Mouse (Mus musculus) granulocyte monocyte progenitor cell, adult 5-6 weeks (primary cell): ENCODE measurements around the gene Samhd1. TPM values are rescaled to one million over a fixed set of nuclear protein-coding genes. Genes with fewer than 3 reads are reported as not detected.

Experiments used
- ATAC-seq: replicated peaks from 2 replicates; pipeline ENCODE4 v1.8.0; 2016; ENCODE audit warnings: mild to moderate bottlenecking, moderate TSS enrichment, inconsistent platforms; ENCODE audit not compliant: poor library complexity, severe bottlenecking
- total RNA-seq, 2 experiments: library from RNA; stranded (forward) in 1 of 2; stranded (reverse) in 1 of 2; fragments of 200-712, 200-1000 nt in 1 of 2; fragments of >200 nt in 1 of 2; fragmentation: Nextera tagmentation in 1 of 2; gene quantifications; 2 replicates each; pipeline ENCODE4 v1.2.3; 2014 to 2017

Samhd1 gene
- total RNA-seq, 2 experiments from 2014 or later, result 71.3 to 77.6 TPM

DNA sequence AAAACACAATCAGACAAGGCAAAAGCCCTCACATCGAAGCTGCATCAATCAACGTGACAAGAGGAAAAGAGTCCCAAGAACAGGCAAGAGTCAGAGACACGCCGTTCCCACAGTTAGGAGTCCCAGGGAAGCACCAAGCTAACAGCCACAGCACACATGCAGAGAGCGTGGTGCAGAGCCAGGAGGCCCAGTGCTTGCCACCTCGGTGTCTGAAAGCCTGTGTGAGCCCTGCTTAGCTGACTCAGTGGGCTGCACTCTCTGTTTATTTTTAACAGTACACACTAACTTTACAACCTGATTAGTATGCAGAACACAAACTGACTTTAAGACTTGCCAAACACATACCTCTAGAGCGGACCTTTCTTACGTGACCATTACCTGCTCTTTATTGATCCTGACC lies 30.6 kb downstream of the Samhd1 start:
- no peak for ATAC-seq

DNA sequence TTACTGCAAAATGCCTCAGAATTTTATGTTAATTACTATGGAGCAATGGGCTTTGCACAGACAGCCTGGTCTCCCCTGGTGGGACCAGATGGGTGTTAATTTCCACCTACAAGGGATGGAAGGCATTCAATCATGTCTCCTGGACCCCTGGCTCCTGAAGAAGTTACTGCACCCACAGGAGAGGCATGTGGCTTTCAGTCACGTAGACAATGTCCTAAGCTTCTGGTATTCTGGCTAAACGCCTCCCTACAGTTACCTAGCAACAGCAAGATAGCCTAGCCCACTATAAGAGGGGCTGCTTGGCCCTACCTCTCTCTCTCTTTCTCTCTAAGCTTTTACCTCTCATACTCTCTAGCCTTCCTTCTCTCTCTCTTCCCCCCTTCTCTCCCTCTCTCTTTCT lies 32.8 kb downstream of the Samhd1 start:
- ATAC-seq, result no peak

DNA sequence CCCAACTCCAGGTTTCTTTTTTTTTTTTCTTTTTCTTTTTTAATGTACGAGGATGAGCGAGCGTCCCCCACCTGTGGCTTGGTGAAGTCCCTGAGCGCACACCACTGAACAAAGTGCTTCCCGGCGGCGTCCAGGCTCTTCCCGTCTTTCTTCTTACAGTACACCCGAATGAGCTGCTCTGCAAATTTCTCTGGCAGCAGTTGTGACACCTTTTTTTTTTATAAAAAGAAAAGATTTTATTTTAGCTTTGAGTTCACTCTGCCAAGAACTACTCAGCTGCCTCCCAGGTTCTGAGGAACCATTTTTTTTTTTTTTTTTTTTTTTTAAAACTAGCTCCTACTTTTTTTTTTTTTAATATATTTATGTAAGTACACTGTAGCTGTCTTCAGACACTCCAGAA lies 33.4 kb downstream of the Samhd1 start:
- ATAC-seq, result no peak

DNA sequence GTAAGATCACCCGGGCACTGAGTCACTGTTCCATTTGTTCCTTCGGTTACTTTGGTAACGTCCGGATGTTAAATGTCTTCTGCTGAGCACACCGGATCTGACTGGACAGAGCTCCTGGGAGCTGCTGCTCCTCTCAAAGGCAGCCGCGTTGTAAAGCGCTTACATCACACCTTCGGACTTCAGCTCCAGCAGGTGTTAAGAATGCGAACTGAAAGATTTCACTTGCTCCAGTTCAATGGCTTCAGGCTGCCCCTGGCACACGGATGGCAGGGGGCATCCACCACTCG lies 34.8 kb downstream of the Samhd1 start:
- no peak for ATAC-seq

DNA sequence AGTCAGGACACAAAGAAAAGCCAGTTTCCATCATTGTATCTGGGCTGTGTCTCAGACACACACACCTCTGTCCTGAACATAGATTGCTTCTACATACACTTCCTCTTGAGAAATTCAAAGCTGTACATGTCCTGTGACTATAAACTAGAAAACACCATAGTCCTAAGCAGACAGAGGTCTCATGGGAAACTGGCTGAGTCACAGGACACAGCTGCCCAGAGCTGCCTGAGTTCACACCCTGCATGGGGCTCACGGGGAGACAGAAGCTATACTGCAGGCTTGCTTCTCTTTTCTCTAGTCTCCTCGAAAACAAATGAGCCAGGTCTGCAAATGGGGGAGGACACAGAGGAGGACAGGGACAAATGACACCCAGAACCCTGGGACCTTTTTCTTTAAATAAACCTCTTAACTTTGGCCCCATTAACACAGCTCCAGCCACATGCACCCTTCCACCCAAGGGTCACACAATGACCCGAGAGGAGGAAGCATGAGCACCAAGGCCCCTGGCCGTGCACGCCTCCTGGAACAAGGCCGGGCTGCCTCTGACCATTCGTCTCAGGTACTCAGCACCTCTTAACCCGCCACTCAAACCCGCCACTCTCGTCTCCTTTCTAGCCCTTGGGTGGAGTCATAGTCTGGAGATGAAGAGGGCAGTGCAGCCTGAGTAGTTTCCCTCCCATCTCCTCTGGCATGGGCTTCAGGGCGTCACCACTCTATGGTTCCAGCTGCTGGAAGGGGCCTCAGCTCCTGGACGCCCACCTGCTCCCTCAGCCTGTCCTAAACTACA lies 35.3 kb downstream of the Samhd1 start:
- no peak for ATAC-seq

DNA sequence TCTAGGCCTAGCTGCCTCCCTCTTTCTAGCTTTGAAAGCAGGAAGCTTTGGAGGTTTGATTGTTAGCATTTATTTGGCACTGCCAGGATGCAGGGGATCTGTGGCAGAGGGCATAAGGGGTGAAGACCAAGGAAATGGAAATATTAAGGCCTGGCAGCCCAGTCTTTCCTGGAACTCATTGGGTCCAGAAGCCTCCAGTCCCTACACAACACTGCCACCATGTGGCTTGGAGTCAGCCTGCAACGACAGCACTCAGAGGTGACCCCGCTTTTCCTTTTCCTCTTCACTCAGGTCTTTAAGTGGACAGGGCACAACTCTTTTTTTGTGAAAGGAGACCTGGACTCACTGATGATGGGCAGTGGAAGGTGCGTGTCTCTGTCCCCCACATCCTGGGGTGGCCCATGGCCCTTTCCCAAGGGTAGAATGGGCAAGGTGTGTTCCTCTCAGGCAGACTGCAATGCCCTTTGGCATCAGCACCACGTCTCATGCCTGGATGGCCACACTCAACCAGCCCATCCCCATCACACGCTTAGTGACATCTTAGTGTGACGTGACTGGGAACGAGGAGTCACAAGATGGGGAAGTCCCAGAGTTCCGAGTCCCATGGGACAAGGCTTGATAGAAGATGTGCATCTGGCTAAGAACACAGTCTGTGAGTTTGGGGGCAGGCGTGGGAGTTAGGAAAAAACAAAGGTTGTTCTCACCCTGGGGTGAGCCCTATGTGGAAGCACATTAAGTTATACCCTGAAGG lies 39.9 kb downstream of the Samhd1 start:
- ATAC-seq, result peak; percentile 79

DNA sequence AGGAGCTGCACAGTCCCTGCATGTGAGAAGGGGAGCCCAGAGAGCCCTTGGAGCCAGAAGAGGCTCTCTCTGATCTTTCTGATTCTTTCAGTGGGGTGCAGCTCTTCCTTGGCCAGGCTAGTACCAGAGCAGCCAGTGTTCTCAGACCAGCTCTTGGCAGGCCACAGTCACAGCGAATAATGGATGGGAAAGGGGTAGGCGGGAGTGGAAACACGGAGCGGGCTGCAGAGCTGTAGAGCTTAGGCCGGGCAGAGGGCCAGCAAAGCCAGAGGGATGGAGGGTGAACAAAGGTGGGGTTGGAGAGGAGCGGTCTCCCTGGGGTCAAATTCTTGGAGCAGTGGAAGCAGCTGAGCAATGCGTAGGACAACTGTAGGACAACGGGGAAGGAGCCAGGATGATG lies 43.0 kb downstream of the Samhd1 start:
- no peak for ATAC-seq

DNA sequence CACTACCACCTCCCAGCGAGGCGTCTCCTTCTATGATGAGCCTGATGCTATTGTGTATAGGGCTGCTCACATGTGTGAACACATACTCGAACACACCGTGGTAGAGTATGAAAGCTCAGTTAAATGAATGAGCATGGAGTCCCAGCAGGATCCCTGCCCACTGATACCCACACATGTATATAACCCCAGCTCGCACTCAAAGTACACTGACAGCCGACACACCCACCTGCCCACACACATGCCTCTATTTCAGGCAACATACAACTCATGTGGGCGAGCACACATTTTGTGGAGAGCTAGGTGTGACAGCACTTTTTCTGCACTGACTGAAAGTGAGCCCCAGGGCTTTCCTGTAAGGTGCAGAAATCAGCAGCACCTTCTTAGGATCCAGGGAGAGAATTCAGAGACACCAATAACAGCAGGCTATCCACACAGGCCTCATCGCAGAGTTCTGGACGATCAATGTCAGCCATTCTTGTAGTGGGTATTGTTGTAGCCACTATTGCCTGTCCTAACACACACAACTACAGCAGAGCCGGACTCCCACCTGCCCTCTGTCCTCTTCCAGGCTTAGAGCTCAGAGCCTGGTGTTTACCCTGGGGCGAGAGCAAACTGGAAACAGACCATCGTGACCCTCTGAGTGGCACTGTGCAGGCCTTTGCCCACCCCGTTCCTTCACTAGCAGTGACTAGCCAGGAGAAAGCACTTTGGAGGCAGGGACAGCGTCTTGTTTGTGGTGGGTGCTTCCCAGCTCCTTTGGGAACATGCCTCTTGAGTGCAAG lies 47.3 kb downstream of the Samhd1 start:
- no peak for ATAC-seq

DNA sequence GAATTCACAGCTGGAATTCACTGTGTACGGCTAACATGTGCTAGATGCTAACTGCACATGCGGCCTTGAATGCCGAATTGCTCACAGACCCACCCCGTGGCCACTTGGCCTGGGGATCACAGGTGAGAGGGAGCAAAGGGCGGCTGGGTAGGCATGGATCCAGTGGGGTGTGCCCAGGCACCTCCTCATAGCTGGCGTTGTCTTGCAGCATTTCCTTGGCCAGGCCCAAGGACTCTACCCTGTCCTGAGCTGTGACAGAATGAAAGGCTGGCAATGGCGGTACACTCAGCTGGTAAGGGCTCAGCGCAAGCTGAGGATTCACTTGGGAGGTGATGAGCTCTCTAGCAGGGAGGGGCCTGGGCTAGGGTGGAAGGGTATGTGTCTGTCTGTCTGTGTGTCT lies 48.3 kb downstream of the Samhd1 start, which contains the start of gene Tldc2:
Tldc2 (plus strand) TSS at position 260 of the 400 bp plus-strand sequence.
- ATAC-seq, result no peak

DNA sequence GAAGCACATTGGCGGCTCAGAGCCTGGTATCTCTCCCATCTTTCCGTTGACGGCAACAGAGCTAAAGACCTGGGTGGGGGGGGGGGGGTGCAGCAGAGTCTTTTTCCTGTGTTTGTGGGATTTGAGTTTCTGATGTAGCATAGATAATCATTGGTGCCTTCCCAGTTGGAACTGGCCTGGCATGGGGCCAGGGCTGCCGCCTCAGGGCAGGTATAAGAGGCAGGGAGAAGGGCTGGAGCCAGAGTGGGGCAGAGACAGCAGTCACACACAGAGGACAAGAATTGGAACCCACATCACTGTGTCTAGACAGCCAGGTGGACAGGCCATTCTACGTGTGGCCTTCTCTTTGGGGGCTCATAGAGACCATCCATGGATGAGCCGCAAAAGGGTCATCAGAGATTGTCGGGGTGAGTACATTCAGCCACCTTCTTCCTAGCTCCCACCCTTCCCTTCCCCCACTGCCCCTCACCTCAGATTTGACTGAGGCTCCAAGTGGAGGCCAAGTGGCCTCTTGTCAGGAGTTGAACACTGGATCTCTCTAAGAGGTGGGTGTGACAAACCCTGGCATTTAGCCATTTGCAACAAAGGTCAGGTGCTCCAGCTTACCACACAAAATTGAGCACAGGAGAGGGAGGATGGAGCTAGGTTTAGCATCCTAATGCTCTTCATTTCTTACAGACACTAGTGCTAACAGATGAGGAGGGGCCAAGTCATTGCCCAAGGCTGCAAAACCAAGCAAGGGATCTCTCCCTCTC lies 50.1 kb downstream of the Samhd1 start:
- ATAC-seq, result no peak

DNA sequence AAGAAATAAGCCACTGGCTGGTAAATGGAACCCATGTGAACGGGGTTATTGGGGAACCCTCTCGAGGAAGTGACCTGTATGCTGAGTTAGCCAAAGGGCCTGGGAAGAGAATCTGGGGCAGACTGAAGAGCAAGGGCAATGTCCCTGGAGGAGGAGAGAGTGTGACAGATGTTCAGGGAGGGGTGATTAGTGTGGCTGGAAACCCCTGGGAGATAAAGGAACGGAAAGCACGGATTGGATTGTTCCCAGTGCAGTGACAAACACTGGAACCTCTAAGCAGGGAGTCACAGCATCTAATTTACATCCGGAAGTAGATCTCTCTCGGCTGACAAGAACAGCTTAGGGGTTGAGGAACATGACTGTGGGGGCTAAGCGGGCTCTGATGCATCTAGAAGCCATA lies 53.1 kb downstream of the Samhd1 start:
- ATAC-seq, result no peak

DNA sequence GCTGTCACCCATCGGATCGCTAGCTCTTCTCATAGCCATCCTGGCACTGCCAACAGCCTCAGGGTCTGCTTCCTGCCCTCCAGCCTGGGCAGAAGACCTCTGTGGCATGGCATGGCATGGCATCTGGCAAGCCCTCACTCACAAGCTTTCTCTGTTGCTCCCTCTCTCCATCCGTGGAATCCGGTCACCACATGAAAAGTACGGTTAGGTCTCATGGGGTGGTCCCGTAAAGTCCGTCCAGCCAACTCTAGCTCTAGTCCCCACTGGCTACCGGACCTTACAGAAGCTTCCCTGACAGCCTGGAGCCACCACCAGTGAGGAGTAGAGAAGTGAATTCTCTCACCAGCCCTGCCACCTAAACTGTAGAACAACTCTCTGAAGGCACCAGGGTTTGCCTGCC lies 53.7 kb downstream of the Samhd1 start:
- no peak for ATAC-seq

DNA sequence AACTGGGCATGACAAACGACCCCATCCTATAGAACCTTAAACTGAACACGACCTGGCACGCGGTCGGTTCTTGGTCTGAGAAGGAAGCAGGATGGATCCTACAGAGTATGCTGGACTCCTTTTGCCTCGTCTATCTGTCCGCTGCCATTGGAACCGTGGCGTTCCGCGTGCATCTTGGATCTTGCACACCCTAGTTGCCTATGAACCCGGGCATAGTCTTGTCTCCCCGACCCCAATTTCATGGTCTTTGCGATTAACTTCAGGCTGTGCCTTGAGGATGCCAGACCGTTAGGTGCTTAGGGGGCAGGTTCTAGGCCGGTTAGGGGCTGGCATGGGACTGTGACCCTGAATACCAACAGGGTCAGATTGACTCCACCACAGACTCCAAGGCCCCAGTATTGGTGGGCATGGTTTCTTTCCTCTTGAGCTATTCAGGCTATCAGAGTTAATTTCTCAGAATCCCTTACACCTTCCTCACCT lies 55.3 kb downstream of the Samhd1 start:
- no peak for ATAC-seq

DNA sequence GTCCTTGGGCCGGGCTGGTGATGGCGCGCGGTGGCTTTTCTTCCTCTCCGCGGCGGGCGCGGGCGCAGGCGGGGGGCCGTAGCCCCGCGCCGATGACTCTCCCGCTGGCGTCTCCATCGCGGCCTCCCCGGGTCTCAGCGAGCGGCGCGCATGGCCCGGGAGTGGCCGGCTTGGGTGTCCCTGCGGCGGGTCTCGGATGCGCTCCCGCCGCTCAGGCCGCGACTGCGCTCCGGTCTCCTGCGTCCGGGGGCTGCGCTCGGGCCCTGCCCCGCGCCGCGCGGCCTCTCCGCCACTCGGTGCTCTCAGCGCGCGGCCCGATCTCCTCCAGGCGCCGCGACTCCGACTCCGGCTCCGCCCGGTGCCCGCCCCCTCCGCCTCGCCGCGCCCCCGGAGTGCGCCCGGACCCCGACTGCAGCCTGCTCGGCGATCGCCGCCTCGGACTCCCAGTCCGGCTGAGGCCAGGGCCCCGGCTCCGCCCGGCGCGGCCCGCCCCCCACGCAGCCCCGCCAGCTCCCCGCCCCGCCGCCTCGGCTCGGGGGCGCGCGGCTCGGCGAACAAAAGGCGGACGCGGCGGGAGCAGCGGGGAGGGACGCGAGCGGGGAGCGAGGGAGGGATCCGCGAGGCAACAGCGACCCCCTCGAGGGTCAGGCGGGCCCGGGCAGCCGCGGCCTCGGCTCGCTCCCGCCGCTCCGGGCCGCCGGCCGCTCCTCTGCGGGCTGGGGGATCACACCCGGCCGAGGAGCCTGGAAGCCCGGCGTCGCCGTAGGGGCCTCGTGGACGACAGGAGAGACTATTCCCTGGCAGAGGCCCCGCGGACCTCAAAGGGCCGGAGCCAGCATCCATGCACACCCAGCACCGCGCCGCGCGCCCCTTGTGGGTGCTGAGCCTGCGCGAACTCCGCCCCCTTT lies 56.0 kb downstream of the Samhd1 start, which contains the start of gene Soga1:
Soga1 (minus strand) TSS at position 462 of the 908 bp plus-strand sequence.
- peak; percentile 52 for ATAC-seq

DNA sequence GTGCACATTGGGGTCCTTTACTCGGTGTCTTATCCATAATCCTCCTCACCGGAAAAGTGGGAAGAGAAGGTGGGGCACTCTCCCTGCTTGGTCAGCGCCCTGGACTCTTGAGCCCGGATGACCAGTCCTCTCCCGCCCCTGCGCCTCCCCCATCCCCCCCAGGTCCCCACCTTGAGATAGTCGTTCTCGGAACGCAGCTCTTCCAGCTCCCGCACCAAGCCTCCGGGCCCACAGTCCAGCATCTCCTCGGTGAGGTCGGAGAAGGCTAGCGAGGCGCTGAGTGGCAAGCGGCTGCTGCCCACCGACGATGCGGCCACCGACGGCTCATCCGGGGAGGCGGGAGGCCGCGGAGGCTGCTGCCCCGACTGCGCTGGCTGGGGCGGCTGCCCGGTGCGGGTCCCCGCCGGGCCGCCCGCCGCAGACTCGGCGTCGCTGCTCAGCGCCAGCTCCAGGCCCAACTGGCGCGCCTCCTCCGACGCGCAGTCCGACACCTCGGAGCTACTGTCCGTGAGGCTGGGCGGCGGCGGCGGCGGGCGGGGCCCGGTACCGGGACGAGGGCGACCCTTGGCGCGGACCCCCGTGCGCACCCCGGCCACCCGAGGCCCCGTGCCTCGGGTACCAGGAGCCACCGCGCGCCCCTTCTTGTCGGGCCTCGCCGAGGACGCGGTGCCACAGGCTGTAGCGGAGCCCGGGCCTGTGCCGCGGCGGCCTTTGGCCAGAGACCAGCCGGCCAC lies 56.8 kb downstream of the Samhd1 start:
- ATAC-seq, result no peak

DNA sequence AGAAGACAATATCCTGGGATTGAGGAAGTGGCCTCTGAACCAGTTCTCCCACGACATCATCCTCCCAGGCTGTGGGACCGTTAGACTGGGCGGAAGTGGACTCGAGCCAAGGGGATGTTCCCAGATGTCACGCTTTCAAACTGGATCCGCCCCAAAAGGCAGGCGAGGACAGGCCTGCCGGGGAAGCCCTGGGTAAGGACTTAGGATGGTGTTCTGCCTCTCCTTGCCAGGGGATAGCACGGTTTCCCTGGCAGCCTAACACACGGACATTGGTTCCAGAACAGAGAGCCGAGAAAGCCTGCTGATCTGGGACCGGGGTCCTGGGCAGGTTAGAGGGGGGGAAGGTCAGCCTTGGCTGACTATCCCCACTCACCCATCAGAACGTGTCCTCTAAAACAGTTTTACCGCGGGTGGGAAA lies 57.4 kb downstream of the Samhd1 start:
- peak; percentile 65 for ATAC-seq

DNA sequence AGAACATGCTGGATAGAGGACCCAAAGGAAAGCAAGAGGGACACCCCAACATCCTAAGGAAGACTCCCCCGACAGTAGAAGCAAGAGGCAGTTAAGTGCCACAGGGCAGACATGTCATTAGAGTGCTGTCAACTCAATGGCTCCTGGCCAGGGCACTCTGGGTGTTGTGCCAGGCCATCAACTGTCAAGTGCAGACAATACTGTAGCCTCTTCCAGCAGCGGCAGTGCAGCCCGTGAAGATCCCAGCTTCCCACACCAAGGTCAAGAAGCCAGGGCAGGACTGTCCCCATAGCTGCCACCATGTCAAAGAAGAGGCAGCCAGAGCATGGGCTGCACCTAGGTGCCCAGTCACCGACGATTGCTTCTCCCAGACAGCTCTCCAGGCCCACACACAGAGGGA lies 57.9 kb downstream of the Samhd1 start:
- no peak; the same call in 1 of the 2 replicates for ATAC-seq

DNA sequence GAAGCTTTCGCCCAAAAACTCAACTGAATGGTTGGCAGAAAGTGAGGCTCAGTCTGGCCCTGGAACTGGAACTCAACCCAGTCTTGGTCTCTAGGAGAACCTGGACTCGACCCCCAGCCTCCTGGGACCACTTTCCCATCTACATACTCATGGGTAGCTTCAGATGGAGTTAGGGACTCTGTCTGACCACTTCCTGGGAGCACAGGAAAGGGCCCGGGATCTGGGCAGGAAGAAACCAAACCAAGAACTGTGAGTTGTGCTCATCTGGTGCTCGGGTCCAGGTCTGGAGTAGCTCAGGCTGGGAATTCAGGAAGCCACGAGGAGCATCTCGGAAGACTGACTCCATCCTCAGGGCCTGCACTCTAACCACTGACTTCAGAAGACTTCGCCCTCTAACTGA lies 58.5 kb downstream of the Samhd1 start:
- no peak for ATAC-seq

DNA sequence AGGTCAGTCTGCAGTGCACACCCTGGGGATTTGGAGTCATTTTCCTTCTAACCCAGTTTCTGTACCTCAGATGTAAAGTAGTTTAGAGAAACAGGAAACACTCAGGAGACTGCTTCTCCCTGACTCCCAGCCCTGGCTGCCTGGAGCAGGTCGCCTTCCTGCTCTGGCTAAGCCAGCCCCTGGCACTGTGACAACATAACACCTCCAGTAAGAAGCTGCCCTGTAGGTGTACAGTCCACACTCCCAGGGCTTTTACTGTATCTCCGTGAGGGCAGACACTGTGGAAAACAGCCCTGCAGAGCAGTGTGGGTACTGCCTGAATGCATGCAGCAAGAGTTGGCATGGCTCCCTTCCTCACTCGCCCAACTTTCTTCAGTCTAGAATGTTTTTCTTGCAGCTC lies 59.4 kb downstream of the Samhd1 start:
- no peak for ATAC-seq
